Mouse (Mus musculus) hematopoietic stem cell, adult 5-6 weeks (primary cell): ENCODE data around the gene Bicc1. TPM values are rescaled to one million over a fixed set of nuclear protein-coding genes. Genes with fewer than 3 reads are reported as not detected.
A peak's percentile ranks its signal among the peaks of the same experiment; 100 is the strongest.
"Not testable (repeated sequence)": the region's sequence is repeated elsewhere in the genome, so short reads cannot be mapped to it uniquely, and the experiment has no call there.

Experiments used
- ATAC-seq, 2 experiments: fragments of 125-278 bp in 1 of 2; replicated peaks in 1 of 2; 2 replicates each; pipeline ENCODE4 v1.8.0; 2016 to 2017; ENCODE audit warnings: inconsistent platforms in 2 of 2, mild to moderate bottlenecking in 2 of 2, moderate number of reproducible peaks in 2 of 2, low read depth in 1 of 2, moderate TSS enrichment in 1 of 2; ENCODE audit not compliant: low FRiP score in 2 of 2, poor library complexity in 2 of 2, severe bottlenecking in 2 of 2, insufficient read depth in 1 of 2, low TSS enrichment in 1 of 2
- total RNA-seq: library from RNA; stranded (forward); fragments of 172-1452, 232-1000 nt; gene quantifications from 2 replicates; pipeline ENCODE4 v1.2.3, GENCODE M21; 2017

The Bicc1 gene
- total RNA-seq, 1 experiment from 2014 or later, result 0.40 TPM

DNA sequence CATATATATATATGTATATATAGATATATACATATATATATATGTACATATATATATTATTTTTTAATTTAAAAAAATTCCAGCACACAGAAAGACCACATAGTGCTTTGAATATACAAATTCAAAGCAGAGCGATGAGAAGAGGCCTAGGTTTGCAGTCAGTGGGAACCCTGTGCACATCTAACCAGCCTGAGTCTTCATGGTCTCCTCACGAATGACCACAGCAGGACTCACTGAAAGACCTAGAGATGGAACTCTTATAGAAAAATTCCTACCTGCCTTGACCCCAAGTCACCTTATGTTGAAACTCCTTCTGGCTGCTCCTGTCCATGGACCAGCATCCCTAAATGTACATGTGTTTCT is 165.4 kb downstream of the Bicc1 start:
- ATAC-seq, result no peak

DNA sequence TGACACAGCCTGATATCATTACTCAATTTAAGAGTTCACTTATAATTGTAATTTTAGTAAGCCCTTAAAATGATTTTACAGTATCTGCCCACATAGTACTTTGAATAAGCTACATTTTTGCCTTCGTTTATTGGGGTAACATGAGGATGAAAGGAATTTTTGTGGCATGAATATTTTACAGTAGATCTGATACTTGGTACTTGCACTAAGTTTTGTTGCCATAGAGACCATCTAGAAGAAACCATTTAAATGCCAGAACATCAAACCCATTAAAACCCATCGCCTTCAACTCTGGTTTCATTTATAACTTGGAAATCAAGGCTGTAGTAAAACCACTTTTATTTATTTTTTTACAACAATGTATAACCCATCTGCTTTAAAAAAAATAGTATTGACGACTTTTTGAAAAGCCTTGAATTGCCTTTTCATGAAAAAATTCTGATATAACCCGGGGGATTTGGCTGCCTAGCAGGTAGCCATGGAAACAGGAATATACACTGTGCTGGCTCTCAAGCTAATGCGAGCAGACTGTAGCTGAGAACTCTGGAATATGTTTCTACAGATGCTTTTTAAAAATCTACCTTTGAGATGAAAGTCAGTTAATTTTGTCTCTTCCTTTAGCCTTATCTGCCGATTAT is 165.9 kb downstream of the Bicc1 start:
- ATAC-seq, result no peak

DNA sequence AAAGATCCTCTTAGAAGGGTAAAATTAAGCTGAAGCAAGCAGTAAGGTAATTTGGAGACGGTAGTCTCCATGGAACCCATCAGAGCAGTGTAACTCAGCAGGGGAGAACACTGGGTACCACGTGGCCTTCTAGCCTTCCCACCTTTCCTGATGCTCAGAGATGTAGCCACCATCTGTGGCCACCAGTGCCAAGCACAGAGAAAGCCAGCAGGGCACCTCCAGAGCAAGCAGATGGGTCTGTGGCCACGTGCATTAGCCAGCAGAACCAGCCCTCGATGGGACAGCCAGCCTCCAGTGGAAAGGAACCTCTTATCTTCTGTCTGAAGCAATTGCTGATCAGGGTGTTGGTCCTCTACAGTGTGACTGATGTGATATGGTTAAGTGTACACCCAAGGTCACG is 172.1 kb downstream of the Bicc1 start:
- no peak for ATAC-seq

DNA sequence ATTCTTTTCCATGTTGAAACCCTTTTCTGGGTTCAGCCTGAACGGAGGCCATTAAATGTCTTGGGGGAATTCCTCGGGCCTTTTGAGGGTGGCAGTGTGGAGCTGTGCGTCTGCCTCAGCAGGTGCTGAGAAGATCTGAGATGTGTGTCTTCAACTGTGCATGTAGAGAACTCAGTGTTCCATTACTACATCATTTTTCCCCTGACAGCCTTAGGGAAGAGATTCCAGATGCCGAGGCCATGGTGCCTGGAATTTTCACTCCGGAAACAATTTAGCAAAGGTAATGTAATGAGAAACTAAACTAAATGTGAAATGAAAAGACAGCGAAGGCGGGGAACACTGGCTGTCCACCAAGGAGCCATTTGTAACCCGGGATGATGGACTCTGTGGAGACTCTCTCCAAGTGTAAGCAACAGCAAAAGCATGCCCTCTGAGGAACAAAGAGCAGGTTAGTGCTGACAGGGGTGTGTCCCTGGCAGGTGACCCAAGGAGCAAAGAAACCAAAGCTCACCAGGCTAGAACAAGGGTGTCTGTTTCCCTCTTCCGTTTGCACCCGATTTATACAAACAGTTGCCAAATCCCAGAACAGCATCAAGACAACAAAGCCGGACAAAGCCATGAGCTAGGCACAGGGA is 176.3 kb downstream of the Bicc1 start:
- no peak for ATAC-seq

DNA sequence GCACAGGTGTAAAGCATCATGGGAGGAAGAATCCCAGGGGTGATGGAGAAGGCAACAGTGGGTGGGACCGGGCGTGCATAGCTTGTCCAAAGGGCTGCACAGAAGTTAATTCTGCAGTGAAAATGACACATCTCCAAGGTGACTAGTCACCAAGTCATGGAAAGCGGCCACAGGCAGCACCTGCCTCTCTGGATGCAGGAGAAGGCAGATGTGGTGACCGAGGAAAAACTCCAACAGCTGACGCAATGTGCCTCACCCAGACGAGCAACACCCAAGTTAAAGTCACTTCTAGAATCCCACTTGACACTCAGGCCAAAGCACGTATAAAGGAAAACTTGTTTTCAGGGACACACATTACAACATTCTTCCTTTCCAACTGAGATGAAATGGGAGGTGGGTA is 177.3 kb downstream of the Bicc1 start:
- ATAC-seq, result no peak

DNA sequence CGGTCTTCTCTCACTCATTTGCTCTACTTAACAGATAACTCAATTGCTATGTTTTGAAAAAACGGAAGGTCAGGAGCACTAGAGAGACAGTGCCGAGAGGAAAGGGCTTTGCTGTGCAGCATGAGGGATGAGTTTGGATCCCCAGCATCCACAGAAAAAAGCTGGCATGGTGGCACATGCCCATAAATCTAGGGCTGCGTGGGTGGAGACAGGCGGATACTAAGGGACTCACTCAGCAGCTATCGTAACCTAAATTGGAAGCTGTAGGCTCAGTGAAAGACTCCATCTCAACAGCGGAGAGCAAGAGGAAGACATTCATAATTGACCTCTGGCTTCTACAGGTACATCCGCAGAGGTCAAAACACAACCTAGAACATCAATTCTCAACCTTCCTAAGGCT is 179.8 kb downstream of the Bicc1 start:
- ATAC-seq, result no peak

DNA sequence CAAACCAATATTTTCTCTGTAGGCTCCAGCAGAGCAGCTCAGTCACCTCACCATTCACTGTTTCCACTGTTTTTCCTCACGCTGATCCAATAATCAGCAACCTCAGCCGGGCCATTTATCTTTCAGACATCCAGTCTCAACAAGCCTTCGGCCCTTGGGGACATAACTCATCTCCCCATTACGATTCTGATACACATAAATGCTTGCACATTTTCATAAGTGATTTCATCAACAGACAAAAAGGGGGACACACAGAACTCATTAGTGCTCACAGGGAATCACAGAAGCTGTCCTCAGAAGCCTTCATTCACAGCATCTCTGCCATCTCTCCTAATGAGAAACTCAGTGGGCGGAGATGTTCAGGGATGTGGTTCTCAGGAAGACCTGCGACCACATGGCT is 182.4 kb downstream of the Bicc1 start:
- ATAC-seq, result no peak

DNA sequence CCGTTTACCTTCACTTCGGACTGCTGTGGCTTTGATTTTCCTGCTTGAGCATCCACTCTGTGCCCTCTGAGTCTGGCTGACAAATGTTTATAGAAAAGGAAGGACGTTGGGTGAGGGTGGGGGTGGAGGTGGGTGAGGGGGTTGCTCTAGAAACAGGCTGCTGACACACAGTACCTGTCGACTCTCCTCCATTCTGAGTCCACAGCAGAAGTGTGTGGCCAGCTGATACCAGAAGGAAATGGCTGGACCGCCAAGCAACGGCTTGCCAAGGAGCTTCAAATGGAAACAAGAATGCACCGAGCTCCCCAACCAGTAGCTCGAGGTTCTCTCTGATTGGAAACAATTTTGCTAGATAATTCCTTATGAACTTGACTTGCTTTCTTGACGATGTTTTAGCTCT is 182.9 kb downstream of the Bicc1 start:
- ATAC-seq, result no peak

DNA sequence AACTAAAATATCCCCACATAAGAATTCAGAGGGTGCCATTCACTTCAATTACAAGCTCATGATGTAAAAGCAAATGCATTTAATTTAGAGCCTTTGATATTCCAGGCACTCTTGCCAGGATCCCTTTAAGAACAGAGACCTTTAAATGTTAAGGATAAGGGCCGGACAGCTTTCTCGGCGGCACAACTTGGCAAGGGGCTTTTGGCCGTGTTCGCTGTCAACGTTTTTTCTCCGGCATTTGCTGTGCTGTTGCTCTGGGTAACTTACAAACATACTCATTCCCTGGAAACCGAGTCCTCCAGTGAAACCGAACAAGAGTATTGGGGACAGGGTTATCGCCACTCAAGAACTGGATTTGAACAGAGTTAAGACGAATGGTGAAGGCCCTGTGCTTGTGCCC is 188.3 kb downstream of the Bicc1 start:
- ATAC-seq, result no peak

DNA sequence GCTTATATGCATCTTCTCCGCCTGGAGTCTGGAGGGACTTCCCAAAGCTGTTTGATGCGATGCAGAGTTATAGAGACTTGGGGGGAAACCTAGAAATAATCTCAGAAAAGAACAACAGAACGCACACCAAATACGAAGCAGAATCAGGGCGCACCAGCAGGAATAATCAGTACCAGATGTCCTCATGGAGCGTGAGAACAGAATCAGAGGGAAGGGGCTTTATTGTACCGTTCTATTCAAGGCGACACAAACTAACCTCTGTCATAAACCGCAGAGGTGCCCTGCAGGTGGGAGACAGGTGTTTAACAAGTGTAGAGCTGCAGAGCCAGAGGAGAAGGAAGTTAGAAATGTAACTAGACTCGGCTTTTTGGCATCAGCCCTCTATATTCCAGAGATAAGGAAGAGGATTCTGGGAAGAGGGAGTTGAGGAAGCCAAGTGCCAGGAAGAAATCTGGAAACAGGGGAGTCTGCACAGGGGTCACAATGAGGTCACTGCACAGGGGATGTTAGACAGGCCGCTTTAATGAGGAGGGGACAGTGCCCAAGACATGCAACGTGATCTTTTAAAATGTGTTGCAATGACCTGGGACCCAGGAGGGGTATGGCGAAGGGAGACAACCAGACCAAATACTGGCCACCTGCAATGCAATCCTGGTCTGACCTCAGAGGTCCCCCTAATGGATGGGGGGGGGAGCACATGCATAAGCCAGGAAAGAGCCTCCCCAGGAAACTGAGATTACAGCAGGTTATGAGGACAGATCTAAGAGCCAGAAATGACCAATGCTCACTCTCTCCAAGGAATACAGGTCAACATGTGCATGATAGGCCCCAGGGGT is 190.4 kb downstream of the Bicc1 start:
- ATAC-seq, result no peak

DNA sequence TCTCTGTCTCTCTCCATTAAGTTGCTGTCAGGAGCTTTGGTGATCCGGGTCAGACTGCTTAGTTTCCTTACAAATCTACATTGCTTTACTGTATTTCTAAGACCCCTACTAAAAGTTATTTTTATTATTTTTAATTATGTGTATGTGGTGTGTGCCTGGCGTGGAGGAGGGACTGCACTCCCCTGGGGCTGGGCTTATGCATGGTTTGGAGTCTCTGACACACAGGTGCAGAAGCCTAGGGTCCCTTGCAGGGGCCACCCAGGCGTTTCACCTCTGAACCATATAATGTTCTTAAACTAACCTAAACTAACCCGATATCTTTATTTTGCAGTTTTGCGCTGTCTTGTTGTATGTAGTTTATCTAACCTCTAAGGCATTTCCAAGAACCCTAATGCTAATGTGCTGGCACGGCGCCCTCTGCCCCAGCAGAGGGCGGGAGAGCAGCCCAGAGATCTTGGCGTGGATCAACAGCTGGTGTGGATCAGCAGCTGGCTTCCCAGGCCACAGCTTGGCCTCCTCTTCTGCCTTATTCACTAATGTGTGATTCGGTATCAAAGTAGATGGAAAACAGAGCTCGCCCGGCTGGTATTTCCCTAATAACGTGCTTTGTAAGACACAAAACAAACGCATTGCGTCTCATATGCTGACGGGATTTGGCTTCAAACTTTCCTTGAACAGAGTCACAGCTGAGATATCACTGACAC is 192.7 kb downstream of the Bicc1 start:
- no peak for ATAC-seq

DNA sequence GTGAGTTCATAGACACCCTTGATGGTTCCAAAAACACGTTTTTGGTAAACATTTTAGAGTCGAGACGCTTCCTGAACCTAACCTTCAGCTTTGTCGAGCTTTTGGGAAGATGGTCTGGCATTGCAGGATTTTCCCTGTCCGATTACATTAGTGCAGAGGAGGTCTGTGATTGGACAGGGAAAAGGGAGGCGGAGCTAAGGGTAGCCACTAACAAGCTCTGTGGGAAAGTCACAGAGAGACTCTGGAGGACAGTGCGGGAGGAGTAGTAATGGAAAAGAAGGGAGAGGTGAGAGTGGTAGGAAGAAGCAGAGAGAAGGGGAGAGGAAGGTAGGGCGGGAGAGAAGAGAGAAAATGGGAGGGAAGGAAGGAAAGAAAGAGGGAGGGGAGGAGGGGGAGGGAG is 194.8 kb downstream of the Bicc1 start:
- ATAC-seq, result no peak

DNA sequence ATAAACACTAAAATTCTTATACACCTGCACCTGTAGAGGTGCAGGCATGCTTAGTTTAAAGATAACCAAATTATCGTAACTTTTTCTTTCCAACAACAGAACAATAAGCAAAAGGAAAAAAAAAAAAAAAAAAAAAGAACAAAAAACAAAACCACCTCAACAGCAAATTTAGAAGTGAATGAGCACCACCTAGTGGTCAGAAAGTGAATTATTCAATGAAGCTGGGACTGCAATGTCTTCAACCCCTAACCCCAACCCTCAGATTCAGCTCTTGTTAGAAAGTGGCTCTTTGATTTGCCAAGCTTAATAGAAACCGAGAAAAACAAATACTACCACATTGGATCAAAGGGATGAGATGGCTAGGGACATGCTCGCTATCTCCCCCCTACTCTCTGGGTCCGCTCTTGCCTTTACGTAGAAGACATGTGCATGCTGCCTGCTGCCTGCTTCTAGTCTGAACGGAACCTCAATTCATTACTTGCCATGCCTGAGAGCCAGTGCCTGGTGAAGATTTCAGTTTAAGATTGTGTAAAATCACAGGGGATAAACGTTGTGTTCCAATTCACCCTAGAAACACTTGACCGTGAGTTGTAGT is 195.8 kb downstream of the Bicc1 start:
- peak in 1 of 2 experiments; percentile 37; a peak in 1 of 4 replicates for ATAC-seq

DNA sequence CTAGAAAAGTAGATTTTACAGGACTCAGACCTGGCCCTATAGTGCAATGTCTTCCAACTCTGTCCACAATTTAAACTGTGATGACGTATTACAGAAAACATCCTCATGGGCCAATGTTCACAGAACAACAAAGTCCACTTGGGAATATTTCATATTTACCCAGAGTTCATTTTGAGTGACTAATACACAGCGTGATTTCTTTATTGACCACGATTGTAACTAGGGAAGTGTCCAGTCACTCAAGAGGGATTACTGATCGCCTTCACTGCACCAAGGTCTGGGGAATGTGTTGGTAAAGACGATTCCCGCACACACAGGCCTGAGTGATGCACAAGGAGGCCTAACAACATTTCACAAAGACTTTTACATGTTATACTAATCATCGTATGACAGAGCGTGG is 197.9 kb downstream of the Bicc1 start:
- no peak for ATAC-seq

DNA sequence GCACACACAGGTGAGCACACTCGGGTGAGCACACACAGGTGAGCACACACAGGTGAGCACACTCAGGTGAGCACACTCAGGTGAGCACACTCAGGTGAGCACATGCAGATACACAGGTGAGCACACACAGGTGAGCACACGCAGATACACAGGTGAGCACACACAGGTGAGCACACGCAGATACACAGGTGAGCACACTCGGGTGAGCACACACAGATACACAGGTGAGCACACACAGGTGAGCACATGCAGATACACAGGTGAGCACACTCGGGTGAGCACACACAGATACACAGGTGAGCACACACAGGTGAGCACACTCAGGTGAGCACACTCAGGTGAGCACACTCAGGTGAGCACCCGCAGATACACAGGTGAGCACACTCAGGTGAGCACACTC is 199.1 kb downstream of the Bicc1 start:
- ATAC-seq, result not testable (repeated sequence)

DNA sequence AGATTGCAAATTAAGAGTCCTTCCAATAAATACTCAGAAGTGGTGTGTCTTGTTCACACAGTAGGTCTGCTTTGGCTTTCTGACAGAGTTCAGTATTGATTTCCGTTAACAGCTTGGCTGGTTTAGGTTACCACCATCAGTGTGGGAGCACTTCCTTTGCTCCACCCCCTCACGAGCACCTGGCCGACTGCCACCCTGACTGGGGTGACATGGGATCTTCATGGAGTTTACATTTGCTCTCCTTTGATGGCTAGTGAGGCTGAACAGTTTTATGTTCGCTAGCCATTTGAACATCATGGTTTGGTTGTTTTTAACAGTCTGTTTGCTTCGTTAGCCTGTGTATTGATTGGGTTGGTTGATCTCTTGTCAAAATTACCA is 206.7 kb downstream of the Bicc1 start:
- ATAC-seq, result no peak

DNA sequence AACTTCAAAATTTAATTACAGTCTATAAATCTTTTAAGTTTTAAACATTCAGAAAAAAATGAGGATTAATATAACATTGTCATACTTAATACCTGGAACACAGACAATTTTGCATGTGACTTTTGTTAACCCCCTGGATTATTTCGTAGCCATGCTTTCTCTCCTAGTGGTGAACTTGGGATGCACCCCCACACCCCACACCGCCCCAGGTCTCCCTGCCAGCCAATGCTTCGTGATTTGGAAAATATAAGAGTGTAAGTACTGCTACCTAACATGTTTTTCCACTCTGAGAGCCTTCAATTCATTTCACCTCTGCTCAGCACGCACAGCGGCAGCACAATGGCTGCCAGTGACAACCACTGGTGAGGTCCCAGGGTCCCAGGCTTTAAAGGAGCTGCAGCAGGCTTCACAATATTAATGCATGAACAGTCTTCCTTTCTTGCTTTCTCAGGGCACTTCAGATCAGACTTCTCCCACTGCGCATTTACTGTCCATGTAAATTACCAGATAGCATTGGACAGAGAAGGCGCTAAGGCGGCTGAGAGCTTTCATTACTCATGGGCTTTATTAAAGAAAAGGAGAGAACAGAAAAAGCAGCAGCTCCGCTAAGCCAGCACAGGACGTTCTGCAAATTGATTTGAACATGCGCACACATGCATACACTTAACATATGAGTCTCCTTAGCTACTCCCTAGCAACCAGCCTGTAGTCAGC is 207.3 kb downstream of the Bicc1 start:
- ATAC-seq, result no peak
